Mouse (Mus musculus) heart, embryonic 16.5 days (tissue): ENCODE results near the gene Olfr1502. TPM values are rescaled to one million over a fixed set of nuclear protein-coding genes. Genes with fewer than 3 reads are reported as not detected.
"Not testable (repeated sequence)": the region's sequence is repeated elsewhere in the genome, so short reads cannot be mapped to it uniquely, and the experiment has no call there.

Source experiments
- ATAC-seq: fragments of 200-750 bp; cut with Nextera tagmentation; replicated peaks from 2 replicates; pipeline ENCODE4 v1.8.0; 2017; ENCODE audit warnings: moderate number of reproducible peaks; ENCODE audit not compliant: insufficient read depth, low FRiP score; ENCODE audit errors: extremely low read depth
- H3K27ac ChIP-seq: fragments of 300-500 bp; sonication (generic); 2 replicates; pipeline ENCODE4 v1.5.1; 2014; ENCODE audit warnings: mild to moderate bottlenecking, low read length, control low read depth, moderate library complexity
- H3K27me3 ChIP-seq: fragments of 300-500 bp; sonication (generic); 2 replicates; pipeline ENCODE4 v1.6.1; 2014; ENCODE audit warnings: low read length, mixed read lengths; ENCODE audit not compliant: control insufficient read depth, insufficient read depth
- H3K36me3 ChIP-seq: fragments of 300-500 bp; sonication (generic); 2 replicates; pipeline ENCODE4 v1.6.1; 2014; ENCODE audit not compliant: control insufficient read depth, insufficient read depth
- H3K4me1 ChIP-seq: fragments of 300-500 bp; sonication (generic); 2 replicates; pipeline ENCODE4 v1.6.1; 2014; ENCODE audit warnings: low read length, mixed read lengths; ENCODE audit not compliant: control insufficient read depth, insufficient read depth
- H3K4me2 ChIP-seq: fragments of 300-500 bp; sonication (generic); 2 replicates; pipeline ENCODE4 v1.6.1; 2014; ENCODE audit warnings: low read depth, mild to moderate bottlenecking, control low read depth, low read length
- H3K4me3 ChIP-seq: fragments of 300-500 bp; sonication (generic); 2 replicates; pipeline ENCODE4 v1.5.1; 2014; ENCODE audit warnings: mild to moderate bottlenecking, control low read depth, low read length
- H3K9ac ChIP-seq: fragments of 300-500 bp; sonication (generic); 2 replicates; pipeline ENCODE4 v1.6.1; 2014; ENCODE audit warnings: low read length, control low read depth
- H3K9me3 ChIP-seq: fragments of 300-500 bp; sonication (generic); replicated peaks from 2 replicates; pipeline ENCODE4 v1.6.1; 2016; ENCODE audit warnings: low read length; ENCODE audit not compliant: control insufficient read depth
- WGBS: fragments of 180-500 bp; shearing (Covaris S2); extraction: QIAGEN DNeasy Blood & Tissue Kit; methylation state at CpG from one replicate; pipeline ENCODE4 v1.1.7; 2014; 5-methylcytosine and 5-hydroxymethylcytosine counted together
- polyA plus RNA-seq: library from polyadenylated mRNA; unstranded; fragments of >200 nt; fragmentation: Nextera tagmentation; extraction: Ambion mirVana; gene quantifications from 2 replicates; pipeline ENCODE4 v1.2.1, GENCODE M21; 2015

Olfr1502 gene
- not detected in 2 replicates for polyA plus RNA-seq

DNA sequence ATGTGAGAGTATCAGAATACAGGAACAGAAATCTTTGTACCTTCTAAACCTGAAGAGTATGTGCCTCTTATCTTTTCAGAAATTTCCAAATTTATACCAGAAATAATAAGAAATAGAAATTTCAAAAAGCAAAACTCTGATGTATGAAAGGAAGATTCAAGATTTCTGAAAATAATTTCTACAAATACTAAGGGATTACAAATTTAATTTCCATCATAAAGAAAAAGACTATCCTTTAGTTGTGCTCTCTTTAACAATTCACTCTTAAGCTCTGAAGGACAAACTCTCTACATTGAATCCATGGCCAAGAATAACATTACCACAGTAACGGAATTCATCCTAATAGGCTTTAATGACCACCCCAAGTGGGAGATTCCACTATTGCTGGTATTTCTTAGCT is at the start of gene Olfr1502:
TSS of gene Olfr1502 (plus strand) at position 301 of the 400 bp plus-strand sequence.
- H3K4me2 ChIP-seq = no peak within 1 kb of the TSS
- WGBS = 52% methylated on average over 1 of the region's 1 CpGs
- no peak for ATAC-seq
- no peak within 1 kb of the TSS for H3K4me3 ChIP-seq
- no peak within 1 kb of the TSS for H3K9ac ChIP-seq
- H3K4me1 ChIP-seq = no peaks in the 10 kb centered on the region
- H3K27ac ChIP-seq = no peak within 1 kb of the TSS
- H3K27me3 ChIP-seq = no peaks in the 10 kb centered on the region
- no peaks in the 10 kb centered on the region; the same call in 1 of the 2 replicates for H3K9me3 ChIP-seq
- no peaks in the 10 kb centered on the region for H3K36me3 ChIP-seq

- WGBS = 52% methylated on average over 2 of the region's 2 CpGs
- Histone ChIP-seq H3K36me3 (no peaks in the 10 kb centered on the region), H3K9me3 (no peaks in the 10 kb centered on the region), H3K9ac (no peak overlapping the region), H3K27ac (no peak overlapping the region), H3K4me1 (no peaks in the 10 kb centered on the region), H3K27me3 (no peaks in the 10 kb centered on the region), H3K4me2 (no peak overlapping the region), H3K4me3 (no peak overlapping the region)
- ATAC-seq = no peak
Observed at GRCm38 (mm10) chr19:13812823-13813222, 48.8 kb upstream of the Olfr1502 start.

DNA sequence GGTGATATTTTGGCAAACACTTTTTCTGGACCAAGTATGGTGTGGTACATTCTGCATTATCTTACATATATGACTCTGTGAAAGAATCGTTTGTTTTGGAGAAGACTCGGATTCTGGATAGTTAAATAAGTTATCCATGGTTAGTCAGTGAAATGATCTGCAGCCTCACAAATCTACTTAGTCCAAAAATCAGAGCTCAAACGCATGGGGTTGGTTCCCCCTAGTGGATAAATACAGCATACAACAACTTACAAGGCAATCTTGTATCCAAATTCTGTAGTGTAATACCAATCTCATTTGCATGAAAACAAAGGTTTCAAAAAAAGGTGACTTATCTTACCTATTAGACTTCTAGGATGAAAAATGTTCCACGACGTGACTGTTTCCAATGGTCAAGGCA is 42.8 kb upstream of the Olfr1502 start:
- 22% methylated on average over 5 of the region's 5 CpGs for WGBS
- H3K4me1 ChIP-seq = no peaks in the 10 kb centered on the region
- no peak overlapping the region for H3K4me2 ChIP-seq
- H3K9me3 ChIP-seq = no peaks in the 10 kb centered on the region
- no peak overlapping the region for H3K9ac ChIP-seq
- H3K27ac ChIP-seq = no peak overlapping the region
- no peak overlapping the region for H3K4me3 ChIP-seq
- no peaks in the 10 kb centered on the region for H3K27me3 ChIP-seq
- H3K36me3 ChIP-seq = no peaks in the 10 kb centered on the region
- no peak for ATAC-seq

- no peaks in the 10 kb centered on the region for H3K27me3 ChIP-seq
- no peak within 1 kb of the TSS for H3K4me2 ChIP-seq
- H3K9me3 ChIP-seq = no peaks in the 10 kb centered on the region
- no peaks in the 10 kb centered on the region for H3K36me3 ChIP-seq
- no peak within 1 kb of the TSS for H3K9ac ChIP-seq
- H3K27ac ChIP-seq = no peak within 1 kb of the TSS
- H3K4me1 ChIP-seq = no peaks in the 10 kb centered on the region
- no peak for ATAC-seq
- no peak within 1 kb of the TSS for H3K4me3 ChIP-seq
Observed at GRCm38 (mm10) chr19:13819347-13819746, 42.2 kb upstream of the Olfr1502 start, which contains the start of gene Olfr1499. Gene Olfr1499 (minus strand): TSS chr19:13819447.

GRCm38 (mm10) chr19:13820847-13821246 is 40.7 kb upstream of the Olfr1502 start:
- Histone ChIP-seq H3K27me3 (no peaks in the 10 kb centered on the region), H3K4me2 (no peak overlapping the region), H3K27ac (no peak overlapping the region), H3K9me3 (no peaks in the 10 kb centered on the region), H3K9ac (no peak overlapping the region), H3K4me3 (no peak overlapping the region), H3K36me3 (no peaks in the 10 kb centered on the region), H3K4me1 (no peaks in the 10 kb centered on the region)
- ATAC-seq = no peak
- WGBS = 48% methylated on average over 5 of the region's 5 CpGs

DNA sequence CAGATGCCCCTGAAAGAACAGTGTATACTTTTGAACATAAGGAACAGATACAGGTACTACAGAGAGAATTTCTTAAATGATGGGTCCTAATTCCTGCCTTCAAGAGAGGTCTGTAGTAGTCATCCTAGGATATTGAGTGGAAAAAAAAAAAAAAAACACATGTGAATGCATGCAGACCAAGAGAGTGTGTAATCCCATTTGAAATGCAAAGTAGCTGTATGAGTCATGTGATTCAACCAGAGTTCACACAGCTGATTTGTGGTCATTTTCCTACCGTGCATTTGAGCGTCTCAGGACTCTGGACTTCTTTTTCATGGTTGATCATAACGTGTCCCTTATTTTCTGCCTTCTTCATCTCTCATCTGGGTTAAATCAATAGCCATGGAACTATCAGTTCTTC is 33.1 kb upstream of the Olfr1502 start:
- H3K36me3 ChIP-seq = no peaks in the 10 kb centered on the region
- no peaks in the 10 kb centered on the region for H3K4me1 ChIP-seq
- WGBS = 71% methylated on average over 3 of the region's 3 CpGs
- no peak overlapping the region for H3K4me3 ChIP-seq
- no peak overlapping the region for H3K4me2 ChIP-seq
- no peaks in the 10 kb centered on the region for H3K9me3 ChIP-seq
- ATAC-seq = no peak
- no peaks in the 10 kb centered on the region for H3K27me3 ChIP-seq
- no peak overlapping the region for H3K9ac ChIP-seq
- no peak overlapping the region for H3K27ac ChIP-seq

DNA sequence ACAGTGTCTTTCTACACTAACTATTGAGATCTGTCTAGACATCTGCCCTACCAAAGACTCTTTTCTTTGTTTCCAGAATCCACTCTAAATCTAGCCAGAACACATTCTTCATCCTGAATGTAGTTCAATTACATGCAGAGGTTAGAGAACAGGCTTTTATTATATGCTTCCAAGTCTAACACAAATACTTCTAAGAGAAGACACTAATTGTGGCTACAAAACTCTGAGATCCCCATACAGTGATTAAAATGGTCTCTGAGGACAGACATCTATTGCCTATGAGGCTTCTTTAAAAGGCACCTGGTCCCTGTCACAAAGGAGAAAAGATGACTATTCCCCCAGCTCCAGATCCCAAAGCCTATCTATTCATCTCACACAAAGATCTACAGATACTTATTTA is 31.2 kb upstream of the Olfr1502 start, which contains the start of gene Olfr1500:
TSS of gene Olfr1500 (minus strand) at position 101 of the 400 bp plus-strand sequence.
- ATAC-seq = no peak

DNA sequence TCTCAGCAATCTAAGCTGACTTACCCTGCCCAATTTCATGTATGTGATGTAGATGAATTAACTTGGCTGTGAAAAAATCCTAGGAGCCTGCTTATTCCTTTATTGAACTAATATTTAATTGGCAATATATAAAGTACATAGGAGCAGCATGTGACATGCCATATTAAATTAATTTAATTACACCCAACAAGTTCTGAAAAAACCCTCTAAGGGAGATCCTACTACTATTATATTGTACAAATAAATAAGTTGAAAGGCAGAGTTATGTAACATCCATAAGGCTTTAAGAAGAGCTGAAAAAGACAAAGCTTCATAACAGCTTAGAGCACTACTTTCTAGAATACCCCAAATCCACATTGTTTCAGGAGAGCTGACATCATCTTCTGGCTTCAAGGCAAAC is 11.0 kb upstream of the Olfr1502 start, which contains the start of gene Olfr1501:
TSS of gene Olfr1501 (minus strand) at position 101 of the 400 bp plus-strand sequence.
- H3K4me1 ChIP-seq, H3K9ac ChIP-seq, H3K27me3 ChIP-seq, H3K4me2 ChIP-seq, ATAC-seq, H3K27ac ChIP-seq, H3K9me3 ChIP-seq, H3K36me3 ChIP-seq, H3K4me3 ChIP-seq: not testable (repeated sequence)

More for the DNA sequence above, 31.2 kb upstream of the Olfr1502 start, which contains the start of gene Olfr1500:
- H3K4me1 ChIP-seq = no peaks in the 10 kb centered on the region
- no peaks in the 10 kb centered on the region for H3K9me3 ChIP-seq
- no peak within 1 kb of the TSS for H3K4me3 ChIP-seq
- no peak within 1 kb of the TSS for H3K27ac ChIP-seq
- no peaks in the 10 kb centered on the region for H3K27me3 ChIP-seq
- no peak within 1 kb of the TSS for H3K9ac ChIP-seq
- no peak within 1 kb of the TSS for H3K4me2 ChIP-seq
- H3K36me3 ChIP-seq = no peaks in the 10 kb centered on the region

- Histone ChIP-seq H3K4me3 (no peak within 1 kb of the TSS), H3K4me1 (no peaks in the 10 kb centered on the region), H3K9ac (no peak within 1 kb of the TSS), H3K9me3 (no peaks in the 10 kb centered on the region), H3K4me2 (no peak within 1 kb of the TSS), H3K27ac (no peak within 1 kb of the TSS), H3K27me3 (no peaks in the 10 kb centered on the region), H3K36me3 (no peaks in the 10 kb centered on the region)
- ATAC-seq = no peak
- 56% methylated on average over 1 of the region's 1 CpGs for WGBS
Observed at GRCm38 (mm10) chr19:13897828-13898227, 36.2 kb downstream of the Olfr1502 start, which contains the start of gene Olfr1504. Gene Olfr1504 (minus strand): TSS chr19:13897928.
